Mouse (Mus musculus) spleen, adult 2 months (tissue): ENCODE data around the gene Fam189a1. TPM values are rescaled to one million over a fixed set of nuclear protein-coding genes. Genes with fewer than 3 reads are reported as not detected.

Experiments
- DNase-seq, 2 experiments: peaks; one replicate each; pipeline versions ENCODE4 v3.0.0 to v3.0.0-alpha.2; 2012 to 2021; ENCODE audit warnings: low spot score in 2 of 2, low read depth in 1 of 2
- H3K27ac ChIP-seq: fragments of 200-500 bp; 2 replicates; pipeline ENCODE4 v1.5.1; 2012; ENCODE audit warnings: low read length, inconsistent platforms; ENCODE audit not compliant: insufficient read depth
- H3K27me3 ChIP-seq: fragments of 200-500 bp; 2 replicates; pipeline ENCODE4 v1.6.1; 2012; ENCODE audit warnings: mild to moderate bottlenecking, moderate library complexity, low read length, inconsistent platforms; ENCODE audit not compliant: control insufficient read depth, insufficient read depth
- H3K36me3 ChIP-seq: fragments of 200-500 bp; 2 replicates; pipeline ENCODE4 v1.6.1; 2012; ENCODE audit warnings: mild to moderate bottlenecking, low read length, inconsistent platforms; ENCODE audit not compliant: control insufficient read depth, insufficient read depth
- H3K4me1 ChIP-seq: fragments of 200-500 bp; 2 replicates; pipeline ENCODE4 v1.6.1; 2011; ENCODE audit warnings: inconsistent platforms; ENCODE audit not compliant: control insufficient read depth, insufficient read depth, insufficient read length
- H3K4me3 ChIP-seq: fragments of 200-500 bp; 2 replicates; pipeline ENCODE4 v1.5.1; 2011; ENCODE audit warnings: mild to moderate bottlenecking, inconsistent platforms; ENCODE audit not compliant: insufficient read depth, insufficient read length; ENCODE audit errors: extremely low read depth
- CTCF ChIP-seq: fragments of 200-500 bp; IDR thresholded peaks from 2 replicates; pipeline ENCODE4 v1.5.1; 2011; ENCODE audit warnings: mild to moderate bottlenecking, inconsistent platforms; ENCODE audit not compliant: insufficient read depth, insufficient read length, insufficient replicate concordance; ENCODE audit errors: extremely low read depth
- POLR2A ChIP-seq: fragments of 200-500 bp; IDR thresholded peaks from 2 replicates; pipeline ENCODE4 v1.6.1; 2011; ENCODE audit warnings: low read depth, low read length, inconsistent platforms
- WGBS: fragments of 180-500 bp; shearing (Covaris S2); methylation state at CpG from one replicate; pipeline ENCODE4 v1.1.7; 2018; 5-methylcytosine and 5-hydroxymethylcytosine counted together
- polyA plus RNA-seq: library from polyadenylated mRNA; depleted of rRNA; stranded (reverse); fragments of >200 nt; gene quantifications from 2 replicates; pipeline ENCODE4 v1.2.3, GENCODE M21; 2012

The Fam189a1 gene
- polyA plus RNA-seq, 1 experiment: 0.04 TPM

DNA sequence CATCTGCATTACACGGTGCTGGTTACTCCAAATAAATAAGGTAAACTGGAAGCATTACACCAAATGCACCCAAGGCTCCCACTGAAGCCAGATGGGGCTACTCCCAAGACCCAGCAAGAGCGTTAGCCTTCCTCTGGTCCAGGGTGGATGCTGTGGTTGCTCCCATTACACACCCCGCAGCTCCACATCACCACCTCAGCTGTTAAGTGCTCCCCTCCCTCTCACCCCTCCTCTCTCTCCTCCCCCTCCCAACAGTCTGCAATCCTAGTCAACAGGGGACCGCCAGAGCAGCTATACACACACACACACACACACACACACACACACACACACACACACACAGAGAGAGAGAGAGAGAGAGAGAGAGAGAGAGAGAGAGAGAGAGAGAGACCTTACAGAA lies 109.7 kb downstream of the Fam189a1 start:
- H3K27ac ChIP-seq: no peak overlapping the region
- no peak for TF ChIP-seq POLR2A
- no peak for TF ChIP-seq CTCF
- no peak overlapping the region for H3K4me3 ChIP-seq
- DNase-seq: no peak
- 73% methylated on average over 4 of the region's 4 CpGs for WGBS
- H3K27me3 ChIP-seq: no peaks in the 10 kb centered on the region
- no peaks in the 10 kb centered on the region for H3K4me1 ChIP-seq
- no peaks in the 10 kb centered on the region for H3K36me3 ChIP-seq

DNA sequence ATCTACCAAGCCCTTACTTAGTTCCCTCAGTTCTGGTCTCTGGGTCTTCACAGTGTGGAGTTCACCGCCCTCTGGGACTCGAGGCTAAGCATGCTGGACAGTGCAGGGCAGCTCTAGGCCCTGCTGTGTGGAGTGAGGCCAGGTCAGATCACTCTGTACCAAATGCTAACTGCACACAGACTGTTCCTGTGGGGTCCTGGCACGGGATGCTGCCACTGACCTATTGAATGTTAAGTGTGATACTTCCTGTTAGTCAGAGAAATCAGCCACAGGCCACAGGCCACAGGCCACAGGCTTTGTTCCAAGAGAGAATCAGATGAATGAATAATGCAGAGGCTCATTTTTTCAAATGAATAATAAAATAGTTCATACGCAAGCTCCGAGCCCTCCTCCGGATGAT lies 112.1 kb downstream of the Fam189a1 start:
- no peak for DNase-seq
- no peaks in the 10 kb centered on the region for H3K27me3 ChIP-seq
- no peaks in the 10 kb centered on the region for H3K36me3 ChIP-seq
- no peak overlapping the region for H3K27ac ChIP-seq
- no peaks in the 10 kb centered on the region for H3K4me1 ChIP-seq
- H3K4me3 ChIP-seq: no peak overlapping the region
- 58% methylated on average over 6 of the region's 6 CpGs for WGBS
- TF ChIP-seq CTCF: no peak
- no peak for TF ChIP-seq POLR2A

DNA sequence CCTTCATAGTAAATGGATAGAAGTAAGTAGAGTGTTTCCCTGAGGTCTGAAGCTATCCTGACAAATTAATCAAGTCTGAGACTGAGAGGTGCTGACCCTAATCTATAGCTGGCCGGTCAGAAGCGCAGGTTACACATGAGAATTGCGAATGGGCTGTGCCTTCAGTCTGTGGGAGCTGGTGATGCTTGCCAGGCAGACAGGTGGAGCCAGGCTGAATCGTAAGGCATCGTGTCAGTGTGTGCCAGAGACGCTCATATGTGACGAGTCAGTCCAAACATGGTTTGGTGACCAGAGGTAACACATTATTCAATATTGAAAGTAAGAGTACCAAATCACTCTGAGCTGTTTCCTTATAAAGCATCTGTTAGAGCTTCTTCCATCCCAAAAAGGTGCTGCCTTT lies 115.3 kb downstream of the Fam189a1 start:
- WGBS: 90% methylated on average over 7 of the region's 7 CpGs
- Histone ChIP-seq H3K4me1 (no peaks in the 10 kb centered on the region), H3K4me3 (no peak overlapping the region), H3K36me3 (no peaks in the 10 kb centered on the region), H3K27me3 (no peaks in the 10 kb centered on the region), H3K27ac (no peak overlapping the region)
- DNase-seq: no peak
- no peak for TF ChIP-seq CTCF
- TF ChIP-seq POLR2A: no peak

DNA sequence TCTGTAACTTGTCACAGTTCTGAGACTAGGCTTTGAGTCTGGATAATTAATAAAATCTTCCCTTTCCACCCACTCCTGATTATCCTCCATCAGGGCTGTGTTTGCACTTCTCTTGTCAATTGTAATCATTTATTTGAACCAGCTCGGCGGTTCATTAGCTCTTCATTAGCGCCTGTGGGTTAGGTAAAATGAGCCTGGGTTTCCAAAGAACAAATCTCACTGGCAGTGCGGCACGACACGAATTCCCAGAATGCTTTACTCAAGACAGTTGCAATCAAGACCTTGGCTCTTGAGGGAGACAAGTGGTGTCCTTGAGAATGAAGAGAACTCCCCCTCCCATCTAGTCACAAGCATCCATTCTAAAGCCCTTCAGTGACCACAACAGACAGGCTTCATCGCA lies 124.6 kb downstream of the Fam189a1 start:
- 87% methylated on average over 7 of the region's 7 CpGs for WGBS
- no peaks in the 10 kb centered on the region for H3K4me1 ChIP-seq
- DNase-seq: no peak
- H3K27ac ChIP-seq: no peak overlapping the region
- H3K27me3 ChIP-seq: no peaks in the 10 kb centered on the region
- no peak overlapping the region for H3K4me3 ChIP-seq
- no peaks in the 10 kb centered on the region for H3K36me3 ChIP-seq
- TF ChIP-seq POLR2A: no peak
- TF ChIP-seq CTCF: no peak

DNA sequence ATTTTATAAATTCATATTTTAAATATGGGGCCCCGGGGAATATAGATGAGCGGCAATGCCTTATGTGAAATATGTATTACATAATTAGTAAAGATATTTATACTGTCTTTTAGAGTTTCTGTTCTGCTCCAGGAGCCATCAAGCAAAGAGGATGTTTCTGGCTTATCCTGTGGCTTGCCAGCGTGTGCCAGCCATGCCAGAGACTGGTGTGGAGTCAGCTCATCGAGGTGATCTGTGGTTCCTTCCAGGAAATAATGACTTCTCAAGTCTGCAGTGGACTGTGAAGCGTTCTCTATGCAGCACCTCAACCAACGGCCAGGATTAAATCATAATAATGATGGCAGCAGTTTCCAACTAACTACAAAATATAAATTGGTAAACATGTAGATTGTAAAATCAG lies 125.2 kb downstream of the Fam189a1 start:
- H3K4me3 ChIP-seq: no peak overlapping the region
- no peaks in the 10 kb centered on the region for H3K27me3 ChIP-seq
- no peaks in the 10 kb centered on the region for H3K36me3 ChIP-seq
- no peak overlapping the region for H3K27ac ChIP-seq
- DNase-seq: no peak
- no peaks in the 10 kb centered on the region for H3K4me1 ChIP-seq
- 32% methylated on average over 6 of the region's 6 CpGs for WGBS
- TF ChIP-seq POLR2A: no peak
- TF ChIP-seq CTCF: no peak

DNA sequence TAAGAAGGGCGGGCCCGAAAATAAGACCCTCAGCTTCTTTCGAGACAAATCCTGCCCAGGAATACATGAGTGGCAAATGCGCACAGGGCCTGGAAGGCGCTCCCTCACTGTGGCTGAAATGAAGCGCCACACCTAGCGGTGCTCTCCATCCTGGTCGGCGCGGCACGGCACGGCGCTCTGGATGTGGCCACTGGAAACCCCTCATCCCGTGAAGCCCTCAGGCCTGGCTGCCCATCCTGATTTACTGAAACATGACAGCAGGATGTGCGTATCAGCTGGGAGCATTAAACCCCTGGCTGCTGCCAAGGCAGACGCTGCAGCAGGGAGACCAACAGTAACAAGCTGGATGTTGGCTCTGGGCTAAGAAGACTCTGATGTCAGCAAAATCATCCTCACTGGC lies 126.4 kb downstream of the Fam189a1 start:
- Histone ChIP-seq H3K27ac (no peak overlapping the region), H3K4me3 (no peak overlapping the region), H3K27me3 (no peaks in the 10 kb centered on the region), H3K36me3 (no peaks in the 10 kb centered on the region), H3K4me1 (no peaks in the 10 kb centered on the region)
- DNase-seq: no peak
- 90% methylated on average over 16 of the region's 16 CpGs for WGBS
- no peak for TF ChIP-seq POLR2A
- TF ChIP-seq CTCF: no peak

DNA sequence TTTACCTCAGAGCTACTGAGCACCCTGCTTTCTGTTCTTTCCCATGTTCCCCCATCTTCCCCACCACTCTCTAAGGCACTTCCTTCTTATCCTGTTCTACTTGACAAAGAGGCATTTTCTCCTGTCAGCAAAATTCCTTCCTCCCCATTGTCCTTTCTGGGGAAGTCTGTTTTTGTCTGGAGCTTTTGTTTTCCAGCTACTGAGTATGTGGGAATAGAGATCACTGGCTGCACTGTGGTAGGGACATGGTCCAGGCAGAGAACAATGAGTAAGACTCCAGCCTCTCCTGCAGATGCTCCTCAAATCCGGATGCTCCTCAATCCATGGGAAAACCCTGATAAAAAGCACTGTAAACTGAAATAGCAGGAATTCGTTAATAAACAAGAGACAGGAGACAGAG lies 135.1 kb downstream of the Fam189a1 start:
- Histone ChIP-seq H3K4me1 (no peaks in the 10 kb centered on the region), H3K27ac (no peak overlapping the region), H3K4me3 (no peak overlapping the region), H3K36me3 (no peaks in the 10 kb centered on the region), H3K27me3 (no peaks in the 10 kb centered on the region)
- DNase-seq: no peak
- WGBS: 74% methylated on average over 2 of the region's 2 CpGs
- no peak for TF ChIP-seq POLR2A
- TF ChIP-seq CTCF: no peak
